Mouse (Mus musculus) kidney, postnatal 0 days (tissue): ENCODE results near the gene Nrxn3. TPM values are rescaled to one million over a fixed set of nuclear protein-coding genes. Genes with fewer than 3 reads are reported as not detected.

Experiments
- ATAC-seq: fragments of 200-750 bp; cut with Nextera tagmentation; replicated peaks from 2 replicates; pipeline ENCODE4 v1.8.0; 2017; ENCODE audit warnings: low read depth, moderate number of reproducible peaks, moderate TSS enrichment, moderate library complexity; ENCODE audit not compliant: low FRiP score
- DNase-seq: peaks from one replicate; pipeline ENCODE4 v3.0.0-alpha.2; 2016; ENCODE audit warnings: low spot score
- H3K27ac ChIP-seq: fragments of 300-500 bp; sonication (generic); 2 replicates; pipeline ENCODE4 v1.5.1; 2014; ENCODE audit warnings: mild to moderate bottlenecking
- H3K27me3 ChIP-seq: fragments of 300-500 bp; sonication (generic); 2 replicates; pipeline ENCODE4 v1.6.1; 2014; ENCODE audit warnings: low read length, mixed read lengths; ENCODE audit not compliant: insufficient read depth
- H3K36me3 ChIP-seq: fragments of 300-500 bp; sonication (generic); 2 replicates; pipeline ENCODE4 v1.6.1; 2014; ENCODE audit warnings: low read length, mixed read lengths; ENCODE audit not compliant: insufficient read depth
- H3K4me1 ChIP-seq: fragments of 300-500 bp; sonication (generic); replicated peaks from 2 replicates; pipeline ENCODE4 v1.6.1; 2014; ENCODE audit warnings: antibody characterized with exemption, low read length, mixed read lengths; ENCODE audit not compliant: insufficient read depth
- H3K4me2 ChIP-seq: fragments of 300-500 bp; sonication (generic); 2 replicates; pipeline ENCODE4 v1.6.1; 2014; ENCODE audit warnings: mild to moderate bottlenecking, low read length, moderate library complexity, mixed read lengths
- H3K4me3 ChIP-seq: fragments of 300-500 bp; sonication (generic); replicated peaks from 2 replicates; pipeline ENCODE4 v1.5.1; 2014; ENCODE audit warnings: low read depth, low read length
- H3K9ac ChIP-seq: fragments of 300-500 bp; sonication (generic); 2 replicates; pipeline ENCODE4 v1.6.1; 2014; ENCODE audit warnings: low read depth, low read length
- H3K9me3 ChIP-seq: fragments of 300-500 bp; sonication (generic); replicated peaks from 2 replicates; pipeline ENCODE4 v1.6.1; 2016; ENCODE audit warnings: low read length, inconsistent platforms, mixed read lengths
- CTCF ChIP-seq: IDR thresholded peaks from 2 replicates; pipeline ENCODE4 v1.5.1; 2016; ENCODE audit warnings: antibody characterized with exemption, low read depth, mild to moderate bottlenecking, moderate library complexity
- WGBS: fragments of 180-500 bp; shearing (Covaris S2); extraction: QIAGEN DNeasy Blood & Tissue Kit; methylation state at CpG from one replicate; pipeline ENCODE4 v1.1.7; 2014; 5-methylcytosine and 5-hydroxymethylcytosine counted together
- polyA plus RNA-seq: library from polyadenylated mRNA; unstranded; fragments of >200 nt; fragmentation: Nextera tagmentation; extraction: Ambion mirVana; gene quantifications from 2 replicates; pipeline ENCODE4 v1.2.1, GENCODE M21; 2015

The Nrxn3 gene
- polyA plus RNA-seq, 1 experiment from 2014 or later: 3.0 TPM

- 62% methylated on average over 6 of the region's 6 CpGs for WGBS
- H3K4me1 ChIP-seq: no peaks in the 10 kb centered on the region
- no peak overlapping the region for H3K4me3 ChIP-seq
- H3K9ac ChIP-seq: no peak overlapping the region
- ATAC-seq (no peak), DNase-seq (peak; percentile 6)
- H3K9me3 ChIP-seq: no peaks in the 10 kb centered on the region
- H3K27me3 ChIP-seq: no peaks in the 10 kb centered on the region
- H3K27ac ChIP-seq: no peak overlapping the region
- no peak overlapping the region for H3K4me2 ChIP-seq
- no peak for TF ChIP-seq CTCF
- H3K36me3 ChIP-seq: no peaks in the 10 kb centered on the region
Measured at GRCm38 (mm10) chr12:89282362-89283343, 560.0 kb downstream of the Nrxn3 start.

- ATAC-seq: no peak
- TF ChIP-seq CTCF: no peak
- WGBS: 85% methylated on average over 3 of the region's 3 CpGs
Measured at GRCm38 (mm10) chr12:89284412-89284811, 561.7 kb downstream of the Nrxn3 start.

GRCm38 (mm10) chr12:89287037-89287436 lies 564.4 kb downstream of the Nrxn3 start:
- DNase-seq: no peak
- WGBS: 71% methylated on average over 4 of the region's 4 CpGs

More at GRCm38 (mm10) chr12:89284412-89284811, 561.7 kb downstream of the Nrxn3 start:
- H3K27ac ChIP-seq: no peak overlapping the region
- H3K4me3 ChIP-seq: no peak overlapping the region
- no peak overlapping the region for H3K4me2 ChIP-seq
- H3K9me3 ChIP-seq: no peaks in the 10 kb centered on the region
- H3K27me3 ChIP-seq: no peaks in the 10 kb centered on the region
- H3K4me1 ChIP-seq: no peaks in the 10 kb centered on the region
- no peak overlapping the region for H3K9ac ChIP-seq
- no peaks in the 10 kb centered on the region for H3K36me3 ChIP-seq
- DNase-seq: no peak

GRCm38 (mm10) chr12:89289589-89290274 lies 567.1 kb downstream of the Nrxn3 start:
- H3K4me3 ChIP-seq: no peak overlapping the region
- H3K27ac ChIP-seq: no peak overlapping the region
- H3K9me3 ChIP-seq: no peaks in the 10 kb centered on the region
- H3K27me3 ChIP-seq: no peaks in the 10 kb centered on the region
- 63% methylated on average over 4 of the region's 4 CpGs for WGBS
- no peaks in the 10 kb centered on the region for H3K36me3 ChIP-seq
- no peak overlapping the region for H3K9ac ChIP-seq
- TF ChIP-seq CTCF: no peak
- no peak for DNase-seq
- no peaks in the 10 kb centered on the region for H3K4me1 ChIP-seq
- ATAC-seq: no peak
- no peak overlapping the region for H3K4me2 ChIP-seq

More at GRCm38 (mm10) chr12:89287037-89287436, 564.4 kb downstream of the Nrxn3 start:
- Histone ChIP-seq H3K27ac (no peak overlapping the region), H3K9ac (no peak overlapping the region), H3K27me3 (no peaks in the 10 kb centered on the region), H3K9me3 (no peaks in the 10 kb centered on the region), H3K36me3 (no peaks in the 10 kb centered on the region), H3K4me1 (no peaks in the 10 kb centered on the region), H3K4me3 (no peak overlapping the region), H3K4me2 (no peak overlapping the region)
- TF ChIP-seq CTCF: no peak
- no peak for ATAC-seq

- Histone ChIP-seq H3K9ac (no peak overlapping the region), H3K4me1 (no peaks in the 10 kb centered on the region), H3K27ac (no peak overlapping the region), H3K4me3 (no peak overlapping the region), H3K4me2 (no peak overlapping the region), H3K36me3 (no peaks in the 10 kb centered on the region), H3K9me3 (no peaks in the 10 kb centered on the region), H3K27me3 (no peaks in the 10 kb centered on the region)
- WGBS: 51% methylated on average over 4 of the region's 4 CpGs
- DNase-seq: peak; percentile 2
- TF ChIP-seq CTCF: no peak
- ATAC-seq: no peak
Measured at GRCm38 (mm10) chr12:89290736-89291574, 568.3 kb downstream of the Nrxn3 start.

- DNase-seq (peak; percentile 55), ATAC-seq (no peak; the same call in 1 of the 2 replicates)
- Histone ChIP-seq H3K4me1 (no peaks in the 10 kb centered on the region), H3K4me3 (no peak overlapping the region), H3K27ac (no peak overlapping the region), H3K4me2 (no peak overlapping the region), H3K36me3 (no peaks in the 10 kb centered on the region), H3K9me3 (no peaks in the 10 kb centered on the region), H3K27me3 (no peaks in the 10 kb centered on the region), H3K9ac (no peak overlapping the region)
- TF ChIP-seq CTCF: peak; percentile 85
- WGBS: 57% methylated on average over 4 of the region's 4 CpGs
Measured at GRCm38 (mm10) chr12:89302011-89302410, 579.3 kb downstream of the Nrxn3 start.
